Mouse (Mus musculus) liver, embryonic 14.5 days (tissue): ENCODE measurements at regions not wholly inside any gene's neighbourhood (a gene's known extent, or its start where the extent isn't known, plus 50 kb on each side); places are given as distances from the start of the nearest gene placed in this dataset.

ENCODE experiments used
- ATAC-seq: fragments of 200-750 bp; cut with Nextera tagmentation; 2 replicates; pipeline ENCODE4 v1.8.0; 2017; ENCODE audit warnings: moderate number of reproducible peaks, mild to moderate bottlenecking, moderate library complexity; ENCODE audit not compliant: insufficient read depth
- DNase-seq, 3 experiments: peaks; one replicate each; pipeline ENCODE4 v3.0.0-alpha.2; 2012 to 2013; ENCODE audit warnings: low read depth in 3 of 3, low spot score in 3 of 3
- H3K27ac ChIP-seq: fragments of 300-500 bp; sonication (generic); 2 replicates; pipeline ENCODE4 v1.5.1; 2014; ENCODE audit warnings: moderate library complexity, mild to moderate bottlenecking, control low read depth, inconsistent platforms
- H3K27me3 ChIP-seq: fragments of 300-500 bp; sonication (generic); 2 replicates; pipeline ENCODE4 v1.6.1; 2014; ENCODE audit warnings: mild to moderate bottlenecking, low read length, moderate library complexity; ENCODE audit not compliant: control insufficient read depth, insufficient read depth
- H3K36me3 ChIP-seq: fragments of 300-500 bp; sonication (generic); replicated peaks from 2 replicates; pipeline ENCODE4 v1.6.1; 2014; ENCODE audit warnings: low read depth; ENCODE audit not compliant: control insufficient read depth, insufficient read depth
- H3K4me1 ChIP-seq, 2 experiments: fragments of 200-500 bp in 1 of 2; fragments of 300-500 bp in 1 of 2; sonication (generic) in 1 of 2; replicated peaks; 2 replicates each; pipeline ENCODE4 v1.6.1; 2012 to 2014; ENCODE audit warnings: antibody characterized with exemption in 1 of 2, inconsistent platforms in 1 of 2, low read length in 1 of 2; ENCODE audit not compliant: control insufficient read depth in 2 of 2, insufficient read depth in 2 of 2
- H3K4me2 ChIP-seq: fragments of 300-500 bp; sonication (generic); 2 replicates; pipeline ENCODE4 v1.6.1; 2014; ENCODE audit warnings: low read depth, mild to moderate bottlenecking, control low read depth, moderate library complexity
- H3K4me3 ChIP-seq, 2 experiments: fragments of 200-500 bp in 1 of 2; fragments of 300-500 bp in 1 of 2; sonication (generic) in 1 of 2; 2 replicates each; pipeline ENCODE4 v1.5.1; 2012 to 2014; ENCODE audit warnings: low read depth in 2 of 2, low read length in 2 of 2, mild to moderate bottlenecking in 2 of 2, control low read depth in 1 of 2, inconsistent platforms in 1 of 2, moderate library complexity in 1 of 2; ENCODE audit not compliant: insufficient read depth in 1 of 2
- H3K9ac ChIP-seq: fragments of 300-500 bp; sonication (generic); replicated peaks from 2 replicates; pipeline ENCODE4 v1.6.1; 2014; ENCODE audit warnings: mild to moderate bottlenecking, control low read depth, moderate library complexity
- H3K9me3 ChIP-seq: fragments of 300-500 bp; sonication (generic); 2 replicates; pipeline ENCODE4 v1.6.1; 2016; ENCODE audit warnings: low read length, mixed read lengths; ENCODE audit not compliant: control insufficient read depth
- CTCF ChIP-seq: IDR thresholded peaks from 2 replicates; pipeline ENCODE4 v1.5.1; 2016; ENCODE audit warnings: antibody characterized with exemption, low read depth, control low read depth
- EP300 ChIP-seq: IDR thresholded peaks from 2 replicates; pipeline ENCODE4 v1.6.1; 2016; ENCODE audit warnings: antibody characterized with exemption, low read depth
- WGBS: fragments of 180-500 bp; shearing (Covaris S2); extraction: QIAGEN DNeasy Blood & Tissue Kit; methylation state at CpG from one replicate; pipeline ENCODE4 v1.1.7; 2014; ENCODE audit not compliant: insufficient replicate concordance; 5-methylcytosine and 5-hydroxymethylcytosine counted together

DNA sequence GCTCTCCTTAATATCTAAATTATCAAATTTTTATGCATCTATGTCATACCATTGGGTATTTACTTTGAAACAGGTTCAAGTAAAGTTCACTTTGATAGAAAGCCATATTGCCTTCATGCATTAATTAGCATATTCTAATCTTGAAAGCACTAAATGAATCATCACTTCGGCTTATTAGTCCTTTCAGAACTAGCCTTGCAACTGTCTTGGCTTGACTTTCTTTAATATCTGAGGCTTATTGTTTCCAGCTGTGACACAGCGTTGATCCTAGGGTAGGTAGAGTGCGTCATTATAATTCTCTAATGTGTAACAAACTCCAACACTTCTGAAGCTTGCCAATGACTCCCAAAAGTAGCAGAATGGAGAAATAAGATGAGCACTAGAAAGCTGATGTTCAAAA lies 169.9 kb upstream of the Dab2 start:
- 58% methylated on average over 3 of the region's 3 CpGs for WGBS
- no peaks in the 10 kb centered on the region for H3K36me3 ChIP-seq
- no peaks in the 10 kb centered on the region for H3K4me1 ChIP-seq
- TF ChIP-seq EP300 (no peak), CTCF (no peak)
- no peak for DNase-seq
- no peak overlapping the region for H3K27ac ChIP-seq
- H3K9me3 ChIP-seq, result no peaks in the 10 kb centered on the region
- no peak for ATAC-seq
- no peak overlapping the region for H3K4me2 ChIP-seq
- no peaks in the 10 kb centered on the region for H3K27me3 ChIP-seq
- no peak overlapping the region for H3K4me3 ChIP-seq
- H3K9ac ChIP-seq, result no peak overlapping the region

GRCm38 (mm10) chr15:6132216-6132615 lies 167.4 kb upstream of the Dab2 start:
- Histone ChIP-seq H3K4me2 (no peak overlapping the region), H3K27ac (no peak overlapping the region), H3K4me3 (no peak overlapping the region), H3K27me3 (no peaks in the 10 kb centered on the region), H3K4me1 (no peaks in the 10 kb centered on the region), H3K9ac (no peak overlapping the region), H3K36me3 (no peaks in the 10 kb centered on the region), H3K9me3 (no peaks in the 10 kb centered on the region)
- no peak for DNase-seq
- TF ChIP-seq CTCF, result no peak
- ATAC-seq, result no peak

GRCm38 (mm10) chr15:6145071-6145470 lies 154.5 kb upstream of the Dab2 start:
- no peaks in the 10 kb centered on the region for H3K27me3 ChIP-seq
- TF ChIP-seq EP300, result no peak
- no peak for TF ChIP-seq CTCF
- no peak for DNase-seq
- no peaks in the 10 kb centered on the region for H3K4me1 ChIP-seq
- WGBS, result 52% methylated on average over 2 of the region's 2 CpGs
- no peak overlapping the region for H3K27ac ChIP-seq
- H3K9ac ChIP-seq, result no peak overlapping the region
- ATAC-seq, result no peak
- no peak overlapping the region for H3K4me3 ChIP-seq
- H3K4me2 ChIP-seq, result no peak overlapping the region
- H3K36me3 ChIP-seq, result no peaks in the 10 kb centered on the region
- no peaks in the 10 kb centered on the region for H3K9me3 ChIP-seq

GRCm38 (mm10) chr15:6154706-6155105 lies 144.9 kb upstream of the Dab2 start:
- no peak overlapping the region for H3K9ac ChIP-seq
- H3K4me3 ChIP-seq, result no peak overlapping the region
- no peaks in the 10 kb centered on the region for H3K4me1 ChIP-seq
- no peaks in the 10 kb centered on the region for H3K36me3 ChIP-seq
- H3K9me3 ChIP-seq, result no peaks in the 10 kb centered on the region
- 61% methylated on average over 9 of the region's 9 CpGs for WGBS
- H3K27me3 ChIP-seq, result no peaks in the 10 kb centered on the region
- H3K4me2 ChIP-seq, result no peak overlapping the region
- ATAC-seq (no peak), DNase-seq (no peak)
- no peak overlapping the region for H3K27ac ChIP-seq
- TF ChIP-seq EP300 (no peak), CTCF (no peak)

GRCm38 (mm10) chr15:6180261-6180660 lies 119.3 kb upstream of the Dab2 start:
- TF ChIP-seq CTCF, result no peak
- no peak overlapping the region for H3K27ac ChIP-seq
- no peak overlapping the region for H3K4me2 ChIP-seq
- H3K9me3 ChIP-seq, result no peaks in the 10 kb centered on the region
- H3K4me1 ChIP-seq, result no peaks in the 10 kb centered on the region
- H3K4me3 ChIP-seq, result no peak overlapping the region
- H3K9ac ChIP-seq, result no peak overlapping the region
- WGBS, result 44% methylated on average over 1 of the region's 1 CpGs
- no peaks in the 10 kb centered on the region for H3K27me3 ChIP-seq
- no peaks in the 10 kb centered on the region for H3K36me3 ChIP-seq
- no peak for ATAC-seq
- no peak for DNase-seq

DNA sequence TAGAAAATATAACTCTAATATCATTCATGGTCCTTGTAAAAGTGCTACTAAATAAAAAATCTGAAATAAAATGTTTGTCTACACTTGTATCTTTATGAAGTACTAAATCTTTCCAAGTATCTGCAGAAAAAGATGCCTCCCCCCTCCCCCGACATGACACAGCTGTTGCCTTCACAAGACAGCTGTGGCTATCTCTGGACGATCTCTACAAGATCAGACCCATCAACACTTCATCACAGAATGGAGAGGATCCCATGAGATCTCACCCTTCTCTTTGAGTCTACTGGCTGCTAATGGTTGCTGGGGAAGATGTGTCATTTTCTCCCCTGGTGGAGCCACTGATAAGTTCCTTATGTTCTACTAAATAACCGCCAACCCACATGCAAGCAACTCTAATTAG lies 116.0 kb upstream of the Dab2 start:
- H3K9me3 ChIP-seq, result no peaks in the 10 kb centered on the region
- H3K27ac ChIP-seq, result no peak overlapping the region
- no peaks in the 10 kb centered on the region for H3K4me1 ChIP-seq
- H3K36me3 ChIP-seq, result no peaks in the 10 kb centered on the region
- H3K27me3 ChIP-seq, result no peaks in the 10 kb centered on the region
- no peak overlapping the region for H3K9ac ChIP-seq
- no peak for ATAC-seq
- no peak overlapping the region for H3K4me3 ChIP-seq
- DNase-seq, result no peak
- TF ChIP-seq EP300 (no peak), CTCF (no peak)
- no peak overlapping the region for H3K4me2 ChIP-seq
- 57% methylated on average over 3 of the region's 3 CpGs for WGBS
